Mouse (Mus musculus) MEL-GATA-1-ER (cell line): ENCODE results near the gene Fam228a.
A peak's percentile ranks its signal among the peaks of the same experiment; 100 is the strongest.
"Not testable (repeated sequence)": the region's sequence is repeated elsewhere in the genome, so short reads cannot be mapped to it uniquely, and the experiment has no call there.

Experiments
- DNase-seq: peaks from one replicate; pipeline ENCODE4 v3.0.0-alpha.2; 2012; ENCODE audit warnings: low read depth; ENCODE audit errors: extremely low read depth

Fam228a gene

DNA sequence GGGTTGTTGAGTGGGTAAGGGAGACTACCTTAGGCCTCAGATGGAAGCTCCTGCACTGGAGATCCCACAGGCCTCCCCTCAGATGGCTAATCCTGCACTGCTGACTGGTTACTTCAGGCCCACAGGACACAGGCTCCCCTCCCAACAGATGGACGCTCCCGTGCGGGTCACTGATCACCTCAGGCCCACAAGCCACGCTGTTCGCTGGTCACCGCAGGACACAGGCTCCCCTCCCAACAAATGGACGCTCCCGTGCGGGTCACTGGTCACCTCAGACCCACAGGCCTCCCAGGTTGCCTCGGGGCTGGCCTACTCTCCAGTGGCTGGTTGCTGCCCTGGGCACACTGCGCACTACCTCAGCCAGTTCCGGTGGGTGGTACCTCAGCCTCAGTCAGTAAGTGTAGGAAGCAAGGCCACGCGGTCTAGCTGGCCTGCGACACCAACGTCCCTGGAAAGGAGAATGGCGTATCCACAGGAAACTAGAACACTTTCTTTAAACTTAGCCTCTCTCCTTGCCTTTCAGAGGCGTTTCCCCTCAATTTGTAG is at the start of gene Fam228a:
Gene Fam228a, minus strand, starts transcription at position 400 of the 546 bp plus-strand sequence.
- DNase-seq: no peak

DNA sequence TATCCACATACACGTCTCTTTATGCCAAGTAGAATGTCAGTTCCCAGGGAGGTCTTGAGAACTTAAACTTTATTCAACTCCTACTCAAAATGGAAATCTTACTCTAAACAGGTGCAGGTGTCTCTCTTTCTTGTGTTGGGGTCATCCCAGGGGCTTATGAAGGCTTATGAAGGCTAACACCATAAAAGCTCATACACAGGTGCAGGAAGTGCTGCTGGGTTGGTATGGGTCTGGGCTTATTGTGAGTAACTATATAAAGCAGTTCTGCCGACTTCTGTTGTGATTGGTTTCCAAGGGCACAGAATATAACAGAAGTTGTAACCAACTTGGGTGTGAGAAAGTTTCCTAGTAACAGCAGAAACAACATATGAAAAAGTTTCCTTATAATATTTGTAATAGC is 46.2 kb upstream of the Fam228a start:
- no peak for DNase-seq

DNA sequence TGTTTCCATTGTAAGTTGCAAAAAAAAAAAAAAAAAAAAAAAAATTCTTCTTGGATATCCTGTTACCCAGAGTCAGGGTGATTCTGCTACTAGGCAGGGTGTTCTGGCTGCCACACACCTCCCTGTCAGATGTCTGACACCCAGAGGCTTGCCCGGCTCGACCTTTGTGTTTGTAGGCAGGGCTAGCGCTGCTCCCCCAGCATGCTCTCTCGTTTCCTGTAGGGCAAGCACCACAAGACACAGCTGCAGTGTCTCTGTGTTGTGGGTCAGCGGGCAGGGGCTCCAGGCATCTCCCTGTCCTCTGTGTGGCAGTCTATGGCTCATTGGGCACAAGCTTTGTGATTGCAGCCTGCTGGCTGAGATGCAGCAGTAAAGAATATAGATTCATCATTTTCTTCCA is 45.4 kb upstream of the Fam228a start:
- no peak for DNase-seq

DNA sequence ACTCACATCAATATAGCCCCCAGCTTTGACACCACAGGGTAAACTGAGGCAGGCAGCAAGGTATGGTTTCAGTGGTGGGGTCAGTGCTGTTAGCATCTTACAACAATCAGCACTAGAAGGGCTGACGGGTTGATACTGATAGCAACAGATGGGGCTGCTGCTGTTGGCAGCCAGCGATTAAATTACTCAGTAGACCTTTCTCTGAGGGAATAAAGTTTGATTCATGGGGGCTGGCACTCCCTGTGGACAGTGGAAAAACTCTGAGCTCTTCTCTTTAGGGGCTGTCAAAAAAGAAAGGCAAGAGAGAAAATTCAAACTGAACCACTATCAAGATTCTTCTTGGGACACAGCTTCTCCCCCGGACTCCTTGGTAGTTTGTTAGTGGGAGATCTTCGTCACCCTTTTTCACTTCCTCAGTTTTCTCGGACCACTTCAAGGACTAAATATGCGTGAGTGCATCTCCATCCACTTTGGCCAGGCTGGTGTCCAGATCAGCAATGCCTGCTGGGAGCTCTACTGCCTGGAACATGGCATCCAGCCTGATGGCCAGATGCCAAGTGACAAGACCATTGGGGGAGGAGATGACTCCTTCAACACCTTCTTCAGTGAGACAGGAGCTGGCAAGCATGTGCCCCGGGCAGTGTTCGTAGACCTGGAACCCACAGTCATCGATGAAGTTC is 43.6 kb upstream of the Fam228a start:
- DNase-seq: not testable (repeated sequence)

DNA sequence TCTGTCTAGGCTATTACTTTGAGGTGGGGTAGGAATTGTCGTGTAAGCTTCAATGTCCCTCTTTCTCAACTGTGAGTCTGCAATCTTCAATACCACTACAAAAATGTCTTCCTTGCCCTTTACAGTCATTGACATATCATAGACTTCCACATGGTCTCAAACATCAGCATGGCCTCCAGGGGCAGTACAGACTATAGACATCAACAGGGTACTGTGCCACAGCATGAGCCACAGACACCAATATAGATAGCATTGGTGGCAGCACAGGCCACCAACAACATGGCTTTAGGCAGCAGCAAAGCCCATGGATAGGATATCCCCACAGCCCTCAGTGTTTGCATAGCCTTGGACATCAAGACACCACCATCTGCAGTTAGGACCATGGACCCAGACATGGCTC is 43.0 kb upstream of the Fam228a start:
- no peak for DNase-seq

DNA sequence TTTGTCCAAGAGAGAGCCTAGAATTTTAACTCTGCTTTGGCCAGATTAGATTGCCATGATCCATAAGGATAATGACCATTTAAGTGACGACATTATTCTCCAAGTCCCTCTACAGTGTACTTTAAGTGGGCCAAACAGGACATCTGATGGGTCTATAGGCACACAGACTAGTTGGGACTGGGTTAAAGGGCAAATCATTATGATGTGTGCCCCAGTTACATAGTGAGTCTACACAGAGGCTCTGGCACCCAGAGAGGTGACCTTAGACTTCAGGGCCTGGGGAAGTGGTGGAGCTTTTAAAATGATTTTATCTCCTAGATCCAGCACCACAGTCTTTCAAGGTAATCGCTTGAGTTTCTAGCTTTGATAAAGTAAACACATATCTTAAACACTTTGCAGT is 42.0 kb upstream of the Fam228a start:
- no peak for DNase-seq

DNA sequence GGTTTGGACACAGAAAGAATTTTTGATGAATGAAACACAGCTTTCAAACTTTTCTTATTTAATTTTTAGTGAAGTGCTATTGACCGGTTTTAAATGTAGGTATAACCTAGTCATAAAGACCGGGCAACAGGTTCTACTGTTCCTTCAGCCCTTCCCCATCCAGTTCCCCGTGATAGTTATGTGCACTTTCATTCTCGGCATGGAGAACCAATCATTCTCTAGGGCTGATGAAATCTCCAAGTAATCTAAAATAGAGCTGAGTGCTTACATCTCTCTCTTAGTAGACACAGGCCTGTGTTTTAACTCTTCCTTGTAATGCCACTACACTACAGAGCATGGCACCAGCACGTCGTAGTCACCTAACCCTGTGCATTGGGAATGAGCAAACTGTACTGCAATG is 39.5 kb upstream of the Fam228a start:
- DNase-seq: no peak

DNA sequence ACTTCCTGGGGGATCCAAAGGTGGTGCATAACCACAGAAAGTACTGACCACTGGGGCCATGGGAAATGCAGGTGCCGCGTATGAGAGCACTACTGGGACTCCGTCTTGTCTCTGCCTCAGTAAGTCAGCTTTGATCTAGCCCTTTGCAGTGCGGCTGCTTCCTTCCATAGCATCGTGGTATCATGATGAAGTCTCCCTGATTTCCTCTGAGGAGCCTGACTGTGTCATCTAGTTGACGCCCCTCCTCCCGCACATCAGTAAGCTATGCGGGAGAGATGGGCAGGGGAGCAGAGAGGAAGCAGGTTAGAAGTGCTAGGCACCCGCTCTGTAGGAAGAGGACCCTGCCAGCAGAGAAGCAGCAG is 37.3 kb upstream of the Fam228a start:
- DNase-seq: no peak

DNA sequence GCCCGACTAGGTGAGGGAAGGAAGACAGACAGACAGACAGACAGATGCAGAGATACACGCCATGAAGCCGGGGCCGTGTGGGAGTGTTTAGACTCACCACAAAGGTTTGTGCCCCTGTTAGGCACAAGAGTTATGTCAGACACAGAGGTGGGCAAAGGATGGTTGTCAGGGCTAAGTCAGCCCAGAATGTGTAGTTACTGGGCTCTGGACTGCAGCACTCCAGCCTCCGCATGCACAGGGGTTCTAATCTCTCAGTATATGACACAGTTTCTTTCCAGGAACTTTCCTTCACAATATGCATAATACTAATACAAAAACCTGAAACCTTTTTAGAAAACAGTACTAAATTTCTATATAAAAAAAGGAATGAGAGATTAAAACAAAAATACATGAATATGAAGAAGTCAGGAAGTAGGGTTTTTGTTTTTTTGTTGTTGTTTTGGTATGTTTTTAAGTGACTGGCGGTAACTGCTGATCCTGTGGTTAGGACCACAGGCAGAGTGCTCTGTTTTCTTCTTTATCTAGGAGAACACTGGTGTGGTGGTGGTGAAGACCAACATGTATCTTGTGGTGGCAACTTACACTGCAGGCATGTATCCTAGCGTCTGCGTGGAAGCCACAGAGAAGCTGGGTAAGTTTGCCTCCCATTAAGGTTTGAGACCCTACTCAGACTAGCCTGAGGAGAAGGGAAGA is 36.8 kb upstream of the Fam228a start:
- peak; percentile 8 for DNase-seq

DNA sequence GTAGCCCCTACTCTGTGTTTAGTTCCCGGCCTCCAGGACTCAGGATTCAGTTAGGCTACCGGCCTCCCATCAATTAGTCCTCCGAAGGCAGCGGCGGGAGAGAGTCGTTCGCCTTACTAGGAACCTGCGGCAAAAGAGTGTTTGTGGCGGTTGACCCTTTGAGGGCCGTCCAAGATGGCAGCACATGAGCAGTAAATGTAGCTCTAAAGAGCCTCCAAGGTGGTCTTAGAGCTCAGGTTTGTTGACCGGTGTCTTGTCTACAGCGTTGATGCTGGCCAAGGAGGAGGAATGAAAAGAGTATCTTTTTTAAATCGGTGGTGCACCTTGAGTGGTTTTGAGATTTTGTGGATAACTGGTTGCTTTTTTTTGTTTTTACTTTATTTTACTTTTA is 31.1 kb upstream of the Fam228a start:
- no peak for DNase-seq

DNA sequence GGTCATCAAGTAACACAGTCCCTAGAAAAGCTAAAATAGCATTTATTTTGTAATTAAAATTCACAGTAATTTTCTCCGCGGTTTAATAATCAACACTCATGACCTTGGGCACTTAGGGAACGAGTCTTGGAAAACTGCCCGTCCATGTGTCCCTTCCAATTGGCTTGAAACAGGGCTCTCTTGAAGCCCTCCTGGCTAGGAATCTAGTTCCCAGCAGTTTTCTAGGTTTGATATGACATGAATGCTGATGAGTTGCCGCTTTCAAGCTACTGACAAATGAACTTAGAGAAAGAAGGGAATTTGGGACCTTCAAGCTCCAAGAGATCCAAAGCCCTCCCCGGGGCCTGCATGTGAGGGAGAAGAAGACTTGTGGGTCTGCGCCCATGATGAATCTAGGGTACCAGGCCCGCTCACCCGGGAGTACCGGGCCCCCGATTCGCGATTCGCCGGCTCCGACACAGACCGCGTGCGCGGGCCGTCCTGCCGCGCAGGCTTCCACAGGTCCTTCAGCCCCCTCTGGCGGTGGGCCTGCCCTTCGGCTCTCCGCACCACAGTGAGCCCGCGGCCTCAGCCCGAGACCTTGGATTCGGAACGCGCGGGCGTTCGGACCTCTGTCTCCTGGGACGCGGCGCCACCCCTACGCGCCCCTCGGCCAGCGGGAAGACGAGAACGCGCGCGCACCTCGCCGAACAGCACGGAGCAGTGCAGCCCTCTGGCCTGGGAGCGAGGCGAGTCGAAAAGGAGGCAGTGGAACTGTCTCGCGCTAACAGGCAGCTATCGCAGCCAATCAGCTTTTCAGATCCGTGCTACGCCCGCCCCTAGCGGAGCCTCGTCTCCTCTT is 30.5 kb upstream of the Fam228a start, which contains the start of the genes Pfn4 and Fam228b:
Gene Pfn4, plus strand, starts transcription at position 531 of the 841 bp plus-strand sequence.
Gene Fam228b, minus strand, starts transcription at position 776 of the 841 bp plus-strand sequence.
- DNase-seq: peak; percentile 77

DNA sequence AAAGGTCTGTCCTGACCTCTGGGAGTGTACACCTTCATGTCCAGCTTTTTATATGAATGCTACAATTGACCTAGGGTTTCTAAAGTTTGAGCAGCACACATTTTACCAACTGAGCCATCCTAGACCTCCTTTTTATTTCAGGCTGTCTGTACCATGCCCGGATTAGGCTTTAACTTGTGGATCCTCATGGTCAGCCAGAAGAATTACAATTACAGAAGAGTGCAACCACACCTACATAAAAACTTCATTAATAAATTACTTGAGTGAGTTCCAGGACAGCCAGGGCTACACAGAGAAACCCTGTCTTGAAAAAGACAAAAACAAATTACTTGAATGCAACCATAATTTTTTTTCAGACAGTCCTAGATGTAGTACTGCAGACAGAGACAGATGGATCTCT is 18.8 kb upstream of the Fam228a start:
- no peak for DNase-seq

DNA sequence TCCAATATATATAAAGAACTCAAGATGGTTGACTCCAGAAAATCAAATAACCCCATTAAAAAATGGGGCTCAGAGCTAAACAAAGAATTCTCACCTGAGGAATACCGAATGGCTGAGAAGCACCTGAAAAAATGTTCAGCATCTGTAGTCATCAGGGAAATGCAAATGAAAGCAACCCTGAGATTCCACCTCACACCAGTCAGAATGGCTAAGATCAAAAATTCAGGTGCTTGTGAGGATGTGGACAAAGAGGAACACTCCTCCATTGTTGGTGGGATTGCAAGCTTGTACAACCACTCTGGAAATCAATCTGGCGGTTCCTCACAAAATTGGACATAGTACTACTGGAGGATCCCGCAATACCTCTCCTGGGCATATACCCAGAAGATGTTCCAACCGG is 16.2 kb upstream of the Fam228a start:
- DNase-seq: not testable (repeated sequence)

DNA sequence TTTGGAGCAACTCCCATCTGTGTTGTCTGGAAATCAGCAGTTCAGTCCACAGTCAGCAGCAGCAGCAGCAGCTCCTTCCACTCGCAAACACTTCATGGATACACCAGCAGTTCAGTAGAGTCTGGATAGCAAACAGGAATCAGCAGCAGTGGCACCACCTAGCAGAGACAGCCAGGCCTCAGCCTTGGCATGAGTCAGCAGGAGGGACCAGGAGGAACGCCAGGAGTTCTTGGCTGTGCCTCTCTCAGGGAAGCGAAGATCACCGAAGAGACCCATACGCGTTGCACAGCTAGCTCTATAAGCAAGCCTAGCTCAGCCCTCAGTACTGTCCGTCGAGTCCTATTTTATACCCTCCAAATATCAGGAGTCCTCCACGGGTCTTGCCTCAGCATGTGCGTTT is 6.3 kb upstream of the Fam228a start:
- DNase-seq: no peak

DNA sequence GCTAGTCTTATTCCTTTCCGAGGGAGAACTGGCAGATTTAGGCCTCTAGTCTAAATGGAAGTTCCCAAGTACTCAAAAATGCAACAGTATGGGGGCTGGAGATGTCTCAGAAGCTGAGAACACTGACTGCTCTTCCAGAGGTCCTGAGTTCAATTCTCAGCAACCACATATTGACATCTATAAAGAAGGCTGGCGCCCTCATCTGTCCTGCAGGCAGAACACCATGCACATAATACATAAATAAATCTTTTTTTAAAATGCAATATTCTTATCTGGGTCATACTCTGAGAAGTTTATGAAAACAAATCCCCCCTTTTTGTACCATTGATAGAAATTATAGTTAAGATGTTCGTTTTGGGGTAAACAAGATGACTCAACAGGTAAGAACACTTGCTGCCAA is 4.0 kb upstream of the Fam228a start:
- no peak for DNase-seq

DNA sequence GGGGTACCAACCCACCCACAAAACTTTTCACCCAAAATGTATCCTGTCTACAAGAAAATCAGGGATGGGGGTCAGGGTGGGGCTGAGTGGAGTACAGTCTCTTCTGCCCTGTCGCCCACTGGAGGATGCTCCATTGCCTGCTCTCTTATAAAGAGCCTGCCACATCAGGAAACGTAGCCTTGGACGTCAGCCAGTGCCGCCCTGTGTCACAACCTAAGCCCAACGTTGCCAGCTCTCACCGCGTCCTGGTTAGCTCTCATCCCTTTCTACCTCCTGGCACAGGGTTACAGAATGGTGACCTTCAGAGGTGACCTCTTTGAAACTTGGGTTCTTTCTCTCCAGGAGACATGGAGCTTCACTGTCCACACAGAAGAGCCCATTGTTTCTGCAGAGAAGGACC is 2.6 kb upstream of the Fam228a start:
- no peak for DNase-seq

DNA sequence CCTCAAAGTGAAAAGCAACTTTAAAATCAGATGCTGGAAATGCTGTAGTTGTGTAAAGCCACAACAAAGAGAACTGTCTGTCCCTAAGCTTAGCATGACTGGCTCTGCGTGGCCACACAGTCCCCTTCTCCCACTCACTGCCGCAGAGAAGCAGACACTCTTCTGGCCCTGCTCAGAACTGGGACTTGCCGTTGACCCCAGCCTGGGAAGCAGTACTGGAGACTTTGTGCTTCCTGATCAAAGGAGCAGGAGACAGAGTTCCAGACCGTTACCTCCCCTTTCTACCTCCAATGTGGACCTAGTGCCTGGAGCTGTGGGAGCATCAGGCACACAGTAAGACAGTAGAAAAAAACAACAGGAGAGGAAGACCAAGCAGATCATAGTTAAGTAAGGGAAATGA is 5.9 kb downstream of the Fam228a start:
- no peak for DNase-seq

DNA sequence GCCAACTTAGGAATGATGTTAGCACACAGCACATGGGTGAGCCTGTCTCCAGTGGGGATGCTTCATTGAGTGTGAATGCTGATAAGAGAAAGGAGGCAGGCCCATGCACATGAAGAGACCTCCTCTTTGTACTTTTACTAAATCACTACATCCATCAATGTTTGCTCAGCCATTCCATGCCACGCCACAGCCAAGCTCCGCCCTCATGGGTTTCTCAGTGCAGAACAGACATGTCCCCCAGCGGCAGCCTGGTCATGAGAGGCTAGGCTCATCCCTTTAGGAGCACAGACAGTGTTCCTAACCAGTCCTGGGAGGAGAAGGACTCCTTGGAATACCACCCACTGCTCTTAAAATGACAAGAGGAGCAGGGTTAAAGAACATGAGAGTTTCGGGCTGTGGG is 6.6 kb downstream of the Fam228a start:
- DNase-seq: no peak

DNA sequence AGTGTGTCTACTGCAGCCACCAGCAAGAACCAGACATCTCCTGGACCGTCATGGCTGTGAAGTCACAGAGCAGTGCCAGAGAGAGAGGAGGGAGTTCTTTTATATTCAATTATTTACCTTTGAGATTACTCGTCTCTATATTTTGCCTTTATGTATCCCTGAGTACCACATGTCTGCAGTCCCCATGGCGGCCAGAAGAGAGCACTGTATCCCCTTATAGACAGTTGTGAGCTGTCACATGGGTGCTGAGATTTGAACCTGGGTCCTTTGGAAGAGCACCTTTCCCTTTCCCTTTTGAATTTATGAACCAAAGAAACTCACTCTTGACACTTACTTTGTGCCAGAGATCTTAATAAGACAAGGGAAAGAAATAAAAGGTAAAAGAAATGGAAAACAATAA is 9.1 kb downstream of the Fam228a start:
- no peak for DNase-seq

DNA sequence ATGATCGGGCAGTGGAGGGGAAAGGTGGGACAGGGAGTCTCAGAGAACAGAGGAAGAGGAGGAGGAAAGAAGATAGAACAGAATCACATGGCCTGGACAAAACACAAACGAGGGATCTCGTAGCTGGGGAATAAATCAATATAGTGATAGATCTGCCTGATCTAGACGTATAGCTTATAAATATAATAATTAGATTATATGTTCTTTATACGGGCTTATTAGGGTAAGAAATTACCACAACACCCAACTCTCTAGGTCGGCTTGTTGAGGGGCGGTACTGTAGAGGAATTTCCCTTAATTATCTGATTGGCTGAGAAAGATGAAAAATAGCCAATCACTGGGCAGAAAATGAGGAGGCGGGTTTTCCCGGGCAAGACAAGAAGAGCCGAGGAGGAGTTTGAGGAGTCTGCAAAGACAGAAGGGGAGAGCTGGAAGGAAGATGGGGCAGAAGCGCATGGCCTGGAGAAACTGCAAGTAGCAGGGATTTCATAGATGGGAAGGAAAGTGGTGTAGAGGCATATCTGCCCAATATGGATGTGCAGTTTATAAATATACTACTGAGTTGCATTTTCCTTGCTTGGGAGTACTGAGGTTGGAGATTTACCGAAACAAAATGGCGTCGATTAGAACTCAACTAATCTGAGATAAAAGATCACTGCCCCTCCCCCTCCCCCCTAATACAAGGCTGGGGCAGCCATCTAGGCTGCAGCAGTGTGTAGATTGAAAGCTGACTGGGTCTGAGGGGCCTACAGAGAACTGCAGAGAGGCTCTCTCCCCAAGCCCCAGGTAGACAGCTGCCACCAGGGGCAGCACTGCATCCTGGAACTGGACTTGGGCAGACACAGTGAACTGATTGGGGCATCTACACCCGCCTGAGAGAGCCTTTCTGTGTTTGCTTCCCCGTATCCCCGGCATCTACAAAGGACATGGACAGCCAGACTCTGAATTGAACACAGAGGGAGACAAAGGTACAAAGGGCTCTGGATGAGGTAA is 18.2 kb downstream of the Fam228a start:
- DNase-seq: peak; percentile 90
